Comparison of ENCODE assay signal across 9 mouse cellular contexts in genomic region chr4:139877269-139877668, GRCm38 (mm10). TPM values are rescaled to one million over a fixed set of nuclear protein-coding genes. Genes with fewer than 3 reads are reported as not detected.
A peak's percentile ranks its signal among the peaks of the same experiment; 100 is the strongest.
DNase-seq lines count a peak whose midpoint lies in the region.
"Had no signal": no experiment of that assay in that cellular context is flagged by ENCODE, and none has a peak within 500 bp of the region (broad histone marks: within the 10 kb centered on the region; RNA-seq: fewer than 3 reads in every experiment).

No protein-coding gene starts in this region.

- peak; percentile 58 for DNase-seq in A20 (ENCODE audit: low read depth, low spot score)
- peak; percentile 70 to 91 for DNase-seq in adrenal gland, adult (ENCODE audit: inconsistent age in 2 of 2, low spot score in 1 of 2)
- peak; percentile 88 for DNase-seq in embryo, embryonic 10.5 days (ENCODE audit: low spot score)
- peak; percentile 27 to 52 for DNase-seq in heart, postnatal 36 days
- peak; percentile 47 to 79 for DNase-seq in layer of hippocampus, adult 8-10 months (ENCODE audit: low spot score in 2 of 2)
- DNase-seq in lung, postnatal 10 days = peak; percentile 68
- peak; percentile 71 for DNase-seq in retina, postnatal 7 days (ENCODE audit: low read depth, low spot score)
- DNase-seq in c-Kit-positive CD71-positive TER-119-positive erythroid progenitor cells, embryonic 14.5 days (ENCODE audit: low spot score) = no peak

- intact Hi-C loops in heart, postnatal 36 days (cut with DNase I) = loop anchor here (5.0 to 10.0 kb wide), 4 partner anchors 218 to 800 kb away; no protein-coding TSS in a partner anchor

RNA-seq across cellular contexts. Expression of gene Pax7, which starts 43.9 kb away (rescaled TPM):
- not detected for total RNA-seq in heart, postnatal 36 days (2021)
- under 1 TPM in 1 of 4 experiments, not detected in 3; 0.04 TPM for total RNA-seq in layer of hippocampus, adult 8-10 months (2022)
- total RNA-seq: neutrophil, adult 5-6 weeks had no signal
